Mouse (Mus musculus) forebrain, embryonic 12.5 days (tissue): ENCODE measurements around the gene Tssk6. TPM values are rescaled to one million over a fixed set of nuclear protein-coding genes. Genes with fewer than 3 reads are reported as not detected.

ENCODE experiments used
- ATAC-seq: fragments of 200-750 bp; cut with Nextera tagmentation; 2 replicates; pipeline ENCODE4 v1.8.0; 2017; ENCODE audit warnings: moderate TSS enrichment; ENCODE audit not compliant: low FRiP score
- H3K27ac ChIP-seq: fragments of 300-500 bp; sonication (generic); 2 replicates; pipeline ENCODE4 v1.5.1; 2016; ENCODE audit warnings: mild to moderate bottlenecking
- H3K27me3 ChIP-seq: fragments of 300-500 bp; sonication (generic); 2 replicates; pipeline ENCODE4 v1.6.1; 2016; ENCODE audit warnings: mild to moderate bottlenecking
- H3K36me3 ChIP-seq: fragments of 300-500 bp; sonication (generic); replicated peaks from 2 replicates; pipeline ENCODE4 v1.6.1; 2016; ENCODE audit warnings: mild to moderate bottlenecking
- H3K4me1 ChIP-seq: fragments of 300-500 bp; sonication (generic); 2 replicates; pipeline ENCODE4 v1.6.1; 2016
- H3K4me2 ChIP-seq: fragments of 300-500 bp; sonication (generic); 2 replicates; pipeline ENCODE4 v1.6.1; 2016; ENCODE audit warnings: mild to moderate bottlenecking, moderate library complexity
- H3K4me3 ChIP-seq: fragments of 300-500 bp; sonication (generic); replicated peaks from 2 replicates; pipeline ENCODE4 v1.5.1; 2016; ENCODE audit warnings: mild to moderate bottlenecking
- H3K9ac ChIP-seq: fragments of 300-500 bp; sonication (generic); 2 replicates; pipeline ENCODE4 v1.6.1; 2016; ENCODE audit warnings: mild to moderate bottlenecking
- H3K9me3 ChIP-seq: fragments of 300-500 bp; sonication (generic); 2 replicates; pipeline ENCODE4 v1.6.1; 2016
- WGBS: fragments of 180-500 bp; shearing (Covaris S2); methylation state at CpG from one replicate; pipeline ENCODE4 v1.1.7; 2016; 5-methylcytosine and 5-hydroxymethylcytosine counted together
- polyA plus RNA-seq: library from polyadenylated mRNA; unstranded; fragments of >200 nt; fragmentation: Nextera tagmentation; extraction: Ambion mirVana; gene quantifications from 2 replicates; pipeline ENCODE4 v1.2.1, GENCODE M21; 2016

The Tssk6 gene
- polyA plus RNA-seq, result 4.2 and 4.3 TPM in 2 replicates

GRCm38 (mm10) chr8:69902163-69903062 lies at the start of gene Tssk6, which contains the start of the genes Ndufa13 and Yjefn3:
Tssk6 (plus strand) TSS chr8:69902184.
Ndufa13 (minus strand) TSS chr8:69902558.
Yjefn3 (minus strand) TSS chr8:69902712.
- 5% methylated on average over 89 of the region's 89 CpGs for WGBS
- Histone ChIP-seq H3K27me3 (no peaks in the 10 kb centered on the region), H3K9ac (peak within 1 kb of the TSS; percentile 77), H3K4me3 (peak within 1 kb of the TSS; percentile 69), H3K4me2 (peak within 1 kb of the TSS; percentile 89), H3K36me3 (peaks cover 26% of the 10 kb centered on the region), H3K27ac (peak within 1 kb of the TSS; percentile 91), H3K9me3 (no peaks in the 10 kb centered on the region), H3K4me1 (peaks cover 42% of the 10 kb centered on the region)
- ATAC-seq, result peak; percentile 60

GRCm38 (mm10) chr8:69853869-69854268 lies 48.1 kb upstream of the Tssk6 start:
- Histone ChIP-seq H3K27me3 (no peaks in the 10 kb centered on the region), H3K9ac (no peak overlapping the region), H3K9me3 (no peaks in the 10 kb centered on the region), H3K27ac (no peak overlapping the region), H3K4me1 (no peaks in the 10 kb centered on the region), H3K4me2 (no peak overlapping the region), H3K4me3 (no peak overlapping the region), H3K36me3 (peaks cover 10% of the 10 kb centered on the region)
- WGBS, result 96% methylated on average over 10 of the region's 10 CpGs
- no peak for ATAC-seq

GRCm38 (mm10) chr8:69860807-69861206 lies 41.2 kb upstream of the Tssk6 start:
- 61% methylated on average over 4 of the region's 4 CpGs for WGBS
- ATAC-seq, result no peak
- Histone ChIP-seq H3K9ac (no peak overlapping the region), H3K36me3 (peaks cover 56% of the 10 kb centered on the region), H3K4me2 (no peak overlapping the region), H3K9me3 (no peaks in the 10 kb centered on the region), H3K4me3 (no peak overlapping the region), H3K27ac (no peak overlapping the region), H3K27me3 (no peaks in the 10 kb centered on the region), H3K4me1 (no peaks in the 10 kb centered on the region)

- Histone ChIP-seq H3K27ac (no peak overlapping the region), H3K27me3 (no peaks in the 10 kb centered on the region), H3K4me3 (no peak overlapping the region), H3K9ac (no peak overlapping the region), H3K4me2 (no peak overlapping the region), H3K36me3 (peaks cover 60% of the 10 kb centered on the region), H3K9me3 (no peaks in the 10 kb centered on the region), H3K4me1 (no peaks in the 10 kb centered on the region)
- 68% methylated on average over 2 of the region's 2 CpGs for WGBS
- no peak for ATAC-seq
Measured at GRCm38 (mm10) chr8:69861251-69861650, 40.7 kb upstream of the Tssk6 start.

GRCm38 (mm10) chr8:69863387-69864020 lies 38.5 kb upstream of the Tssk6 start:
- peaks cover 61% of the 10 kb centered on the region for H3K36me3 ChIP-seq
- H3K27me3 ChIP-seq, result no peaks in the 10 kb centered on the region
- no peaks in the 10 kb centered on the region for H3K9me3 ChIP-seq
- 93% methylated on average over 5 of the region's 5 CpGs for WGBS
- no peak for ATAC-seq
- no peaks in the 10 kb centered on the region for H3K4me1 ChIP-seq
- H3K4me3 ChIP-seq, result no peak overlapping the region
- no peak overlapping the region for H3K27ac ChIP-seq
- H3K9ac ChIP-seq, result no peak overlapping the region
- H3K4me2 ChIP-seq, result no peak overlapping the region

- H3K9me3 ChIP-seq, result no peaks in the 10 kb centered on the region
- H3K4me2 ChIP-seq, result no peak overlapping the region
- ATAC-seq, result no peak
- WGBS, result 79% methylated on average over 5 of the region's 5 CpGs
- H3K4me3 ChIP-seq, result no peak overlapping the region
- no peaks in the 10 kb centered on the region for H3K27me3 ChIP-seq
- peaks cover 57% of the 10 kb centered on the region for H3K36me3 ChIP-seq
- no peaks in the 10 kb centered on the region for H3K4me1 ChIP-seq
- no peak overlapping the region for H3K9ac ChIP-seq
- no peak overlapping the region for H3K27ac ChIP-seq
Measured at GRCm38 (mm10) chr8:69864180-69864579, 37.8 kb upstream of the Tssk6 start.

- Histone ChIP-seq H3K27me3 (no peaks in the 10 kb centered on the region), H3K9me3 (no peaks in the 10 kb centered on the region), H3K4me3 (no peak overlapping the region), H3K9ac (no peak overlapping the region), H3K4me2 (no peak overlapping the region), H3K36me3 (peaks cover 48% of the 10 kb centered on the region), H3K27ac (no peak overlapping the region), H3K4me1 (no peaks in the 10 kb centered on the region)
- 86% methylated on average over 5 of the region's 5 CpGs for WGBS
- no peak for ATAC-seq
Measured at GRCm38 (mm10) chr8:69867696-69868326, 34.2 kb upstream of the Tssk6 start.

GRCm38 (mm10) chr8:69870003-69870765 lies 31.8 kb upstream of the Tssk6 start:
- Histone ChIP-seq H3K4me2 (no peak overlapping the region), H3K9ac (no peak overlapping the region), H3K9me3 (no peaks in the 10 kb centered on the region), H3K4me3 (no peak overlapping the region), H3K36me3 (peaks cover 30% of the 10 kb centered on the region), H3K4me1 (no peaks in the 10 kb centered on the region), H3K27ac (no peak overlapping the region), H3K27me3 (no peaks in the 10 kb centered on the region)
- WGBS, result 91% methylated on average over 11 of the region's 11 CpGs
- ATAC-seq, result no peak

- no peak overlapping the region for H3K4me3 ChIP-seq
- 91% methylated on average over 6 of the region's 6 CpGs for WGBS
Measured at GRCm38 (mm10) chr8:69870907-69871306, 31.1 kb upstream of the Tssk6 start.

GRCm38 (mm10) chr8:69874155-69874554 lies 27.8 kb upstream of the Tssk6 start:
- 12% methylated on average over 9 of the region's 9 CpGs for WGBS
- ATAC-seq, result no peak

More at GRCm38 (mm10) chr8:69870907-69871306, 31.1 kb upstream of the Tssk6 start:
- H3K36me3 ChIP-seq, result peaks cover 23% of the 10 kb centered on the region
- H3K4me2 ChIP-seq, result no peak overlapping the region
- ATAC-seq, result no peak
- peaks cover under 1% of the 10 kb centered on the region; the same call in 1 of the 2 replicates for H3K27me3 ChIP-seq
- H3K27ac ChIP-seq, result no peak overlapping the region
- H3K9ac ChIP-seq, result no peak overlapping the region
- no peaks in the 10 kb centered on the region for H3K4me1 ChIP-seq
- H3K9me3 ChIP-seq, result no peaks in the 10 kb centered on the region

GRCm38 (mm10) chr8:69874654-69875053 lies 27.3 kb upstream of the Tssk6 start:
- Histone ChIP-seq H3K4me1 (no peaks in the 10 kb centered on the region), H3K4me2 (no peak overlapping the region), H3K9me3 (no peaks in the 10 kb centered on the region), H3K27ac (no peak overlapping the region), H3K9ac (no peak overlapping the region), H3K36me3 (peaks cover 18% of the 10 kb centered on the region), H3K27me3 (peaks cover 34% of the 10 kb centered on the region), H3K4me3 (no peak overlapping the region)
- WGBS, result 91% methylated on average over 13 of the region's 13 CpGs
- ATAC-seq, result no peak

More at GRCm38 (mm10) chr8:69874155-69874554, 27.8 kb upstream of the Tssk6 start:
- Histone ChIP-seq H3K27ac (no peak overlapping the region), H3K9me3 (no peaks in the 10 kb centered on the region), H3K27me3 (peaks cover 29% of the 10 kb centered on the region), H3K36me3 (peaks cover 18% of the 10 kb centered on the region), H3K9ac (no peak overlapping the region), H3K4me1 (no peaks in the 10 kb centered on the region), H3K4me2 (no peak overlapping the region), H3K4me3 (no peak overlapping the region)
